Mouse (Mus musculus) brain, embryonic 14.5 days (tissue): Measurements from ENCODE around the gene Armc3.

Experiments used
- CTCF ChIP-seq: fragments of 200-500 bp; IDR thresholded peaks from 2 replicates; pipeline ENCODE4 v1.5.1; 2012; ENCODE audit warnings: inconsistent platforms, mild to moderate bottlenecking, moderate library complexity, borderline replicate concordance; ENCODE audit not compliant: insufficient read depth, insufficient read length; ENCODE audit errors: extremely low read depth
- POLR2A ChIP-seq: fragments of 200-500 bp; IDR thresholded peaks from 2 replicates; pipeline ENCODE4 v1.6.1; 2012; ENCODE audit warnings: mild to moderate bottlenecking, inconsistent platforms, borderline replicate concordance; ENCODE audit not compliant: poor library complexity, insufficient read depth, insufficient read length, severe bottlenecking; ENCODE audit errors: extremely low read depth

GRCm38 (mm10) chr2:19327811-19328210 lies 128.7 kb downstream of the Armc3 start:
- TF ChIP-seq CTCF = no peak
- no peak for TF ChIP-seq POLR2A
